Mouse (Mus musculus): Measurements from ENCODE around the gene Lce1a2.

DNA sequence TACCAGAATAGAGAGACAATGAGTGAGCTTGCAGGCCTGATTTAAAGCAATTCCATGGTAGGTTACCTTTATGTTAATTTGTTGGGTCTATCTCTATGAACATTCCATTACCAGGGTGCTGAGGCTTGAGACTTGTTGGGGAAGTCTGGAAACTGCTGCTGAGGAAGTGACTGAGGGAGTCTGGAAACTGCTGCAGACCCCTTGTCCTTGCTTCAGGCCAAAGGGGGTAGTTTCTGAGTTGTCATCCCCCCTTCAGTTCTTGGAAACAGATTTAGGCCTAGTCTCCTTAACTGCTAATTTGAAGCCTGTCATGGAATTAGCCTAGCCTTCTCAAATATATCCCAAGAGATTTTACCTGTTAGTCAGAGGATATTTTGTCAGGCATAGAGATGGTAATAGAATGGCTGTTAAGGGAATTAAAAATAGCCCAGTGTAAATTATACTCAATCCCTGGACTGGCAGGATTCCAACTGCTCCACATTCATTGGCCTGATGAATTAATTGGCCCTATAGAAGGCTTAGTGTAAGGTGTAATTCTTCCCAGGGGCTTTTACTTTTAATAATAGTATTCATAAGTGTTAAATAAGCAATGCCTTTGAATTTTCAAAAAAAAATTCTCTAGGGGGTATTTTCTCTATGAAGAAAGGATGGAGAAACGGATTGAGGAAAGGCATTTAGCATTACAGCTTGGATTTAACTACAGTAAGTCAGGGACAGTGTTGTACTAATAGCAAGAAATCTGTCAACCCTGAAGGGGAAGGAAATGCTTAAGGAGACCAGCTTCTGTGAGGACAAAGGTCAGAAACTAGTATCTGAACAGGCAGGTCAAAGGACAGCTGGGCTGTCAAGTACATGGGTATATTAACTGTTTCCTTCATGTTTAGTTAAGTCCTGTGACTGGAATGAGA is 32.1 kb downstream of the Lce1a2 start:
- TF ChIP-seq EP300 (IDR thresholded peaks at IDR 0.05; ENCODE audit: insufficient read depth, low read depth, low read length) (no peak), CTCF (IDR thresholded peaks at IDR 0.05) (no peak), POLR2A (IDR thresholded peaks at IDR 0.05; ENCODE audit: insufficient read depth, low read depth, low read length) (no peak)
